Mouse (Mus musculus): ENCODE measurements around the gene Ano10. TPM values are rescaled to one million over a fixed set of nuclear protein-coding genes. Genes with fewer than 3 reads are reported as not detected.

The Ano10 gene
- polyA plus RNA-seq, 1 experiment from 2014 or later: 48.1 TPM

DNA sequence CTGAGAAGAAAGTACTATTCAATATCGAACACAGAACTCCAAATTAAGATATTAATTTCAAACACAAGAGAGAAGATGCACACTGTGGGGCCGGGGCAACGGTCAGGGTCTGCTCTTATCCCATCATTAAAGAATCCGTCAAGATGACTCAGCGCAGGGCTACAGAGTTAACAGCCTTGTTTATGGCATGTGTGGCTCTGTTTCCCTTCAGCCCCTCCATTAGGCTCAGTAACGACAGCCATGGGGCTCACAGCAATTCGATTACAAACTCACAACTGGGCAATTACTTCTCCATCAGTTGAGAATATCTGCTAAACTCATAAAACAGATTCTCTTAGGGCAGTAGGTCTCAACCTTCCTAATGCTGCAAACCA lies 60.3 kb downstream of the Ano10 start:
- no peak overlapping the region for H3K27ac ChIP-seq (ENCODE audit: low read depth, low read length)
- no peaks in the 10 kb centered on the region for H3K27me3 ChIP-seq (ENCODE audit: control insufficient read depth, insufficient read depth, low read length)
- no peak overlapping the region for H3K4me2 ChIP-seq (ENCODE audit: low read depth, low read length)
- no peak for ATAC-seq (ENCODE audit: low read depth)
- H3K36me3 ChIP-seq (ENCODE audit: control insufficient read depth, insufficient read depth, low read length): no peaks in the 10 kb centered on the region
- no peak overlapping the region for H3K4me3 ChIP-seq (ENCODE audit: low read depth, low read length)
- no peak overlapping the region for H3K9ac ChIP-seq (replicated peaks; ENCODE audit: low read depth, low read length)
- 35% methylated on average over 7 of the region's 7 CpGs for WGBS
- H3K4me1 ChIP-seq (ENCODE audit: control insufficient read depth, insufficient read depth, low read length): no peaks in the 10 kb centered on the region
- H3K9me3 ChIP-seq (ENCODE audit: control insufficient read depth, low read length): no peaks in the 10 kb centered on the region

GRCm38 (mm10) chr9:122233316-122233971 lies 60.8 kb downstream of the Ano10 start:
- no peak overlapping the region for H3K4me3 ChIP-seq (ENCODE audit: low read depth, low read length)
- H3K4me1 ChIP-seq (ENCODE audit: control insufficient read depth, insufficient read depth, low read length): no peaks in the 10 kb centered on the region
- no peak overlapping the region for H3K27ac ChIP-seq (ENCODE audit: low read depth, low read length)
- WGBS: 93% methylated on average over 8 of the region's 8 CpGs
- no peaks in the 10 kb centered on the region for H3K9me3 ChIP-seq (ENCODE audit: control insufficient read depth, low read length)
- H3K4me2 ChIP-seq (ENCODE audit: low read depth, low read length): no peak overlapping the region
- H3K27me3 ChIP-seq (ENCODE audit: control insufficient read depth, insufficient read depth, low read length): no peaks in the 10 kb centered on the region
- ATAC-seq (ENCODE audit: low read depth): no peak
- no peak overlapping the region for H3K9ac ChIP-seq (replicated peaks; ENCODE audit: low read depth, low read length)
- no peaks in the 10 kb centered on the region for H3K36me3 ChIP-seq (ENCODE audit: control insufficient read depth, insufficient read depth, low read length)

DNA sequence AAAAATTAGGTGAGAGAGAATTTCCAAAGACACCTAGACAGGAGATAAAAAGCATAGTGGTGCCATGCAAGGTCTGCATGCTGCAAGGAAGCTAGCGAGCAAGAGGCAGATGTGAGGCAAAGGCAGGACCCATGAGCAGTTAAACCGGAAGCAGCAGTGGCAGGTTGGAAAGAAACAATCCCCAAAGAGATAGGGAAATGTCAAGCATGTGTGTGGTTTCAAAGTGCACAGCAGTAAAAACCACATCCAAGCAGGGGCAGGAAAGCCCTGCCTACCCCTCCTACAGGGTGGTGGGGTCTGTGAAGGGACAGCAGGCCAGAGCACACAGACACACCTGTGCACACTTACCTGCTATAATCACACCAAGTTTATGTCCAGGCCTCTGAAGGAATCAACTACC lies 61.3 kb downstream of the Ano10 start:
- no peaks in the 10 kb centered on the region for H3K27me3 ChIP-seq (ENCODE audit: control insufficient read depth, insufficient read depth, low read length)
- H3K27ac ChIP-seq (ENCODE audit: low read depth, low read length): no peak overlapping the region
- no peak overlapping the region for H3K4me3 ChIP-seq (ENCODE audit: low read depth, low read length)
- H3K9ac ChIP-seq (replicated peaks; ENCODE audit: low read depth, low read length): no peak overlapping the region
- no peaks in the 10 kb centered on the region for H3K4me1 ChIP-seq (ENCODE audit: control insufficient read depth, insufficient read depth, low read length)
- H3K9me3 ChIP-seq (ENCODE audit: control insufficient read depth, low read length): no peaks in the 10 kb centered on the region
- 85% methylated on average over 2 of the region's 2 CpGs for WGBS
- ATAC-seq (ENCODE audit: low read depth): no peak
- no peaks in the 10 kb centered on the region for H3K36me3 ChIP-seq (ENCODE audit: control insufficient read depth, insufficient read depth, low read length)
- no peak overlapping the region for H3K4me2 ChIP-seq (ENCODE audit: low read depth, low read length)

DNA sequence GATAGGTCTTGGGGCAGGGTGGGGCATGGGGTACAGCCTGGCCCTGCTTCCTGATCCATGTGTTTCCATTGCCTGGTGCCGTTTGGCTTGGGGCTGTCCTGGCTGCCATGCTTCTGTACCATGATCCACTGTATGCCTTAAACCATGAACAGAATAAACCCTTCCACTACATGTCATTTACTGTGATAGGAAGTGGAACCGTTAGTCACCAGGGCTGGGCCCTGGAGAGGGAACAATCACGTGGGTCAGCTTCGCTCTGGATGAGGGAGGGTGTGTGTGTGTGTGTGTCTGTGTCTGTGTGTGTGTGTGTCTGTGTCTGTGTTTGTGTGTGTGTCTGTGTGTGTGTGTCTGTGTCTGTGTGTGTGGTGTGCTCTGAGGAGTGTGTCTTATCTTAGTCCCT lies 63.5 kb downstream of the Ano10 start:
- Histone ChIP-seq H3K27me3 (ENCODE audit: control insufficient read depth, insufficient read depth, low read length) (no peaks in the 10 kb centered on the region), H3K36me3 (ENCODE audit: control insufficient read depth, insufficient read depth, low read length) (no peaks in the 10 kb centered on the region), H3K9me3 (ENCODE audit: control insufficient read depth, low read length) (no peaks in the 10 kb centered on the region), H3K4me1 (ENCODE audit: control insufficient read depth, insufficient read depth, low read length) (0 out of 2 replicates have a peak, but pooled peaks cover 2% of the 10 kb centered on the region), H3K4me3 (ENCODE audit: low read depth, low read length) (no peak overlapping the region), H3K27ac (ENCODE audit: low read depth, low read length) (no peak overlapping the region), H3K9ac (replicated peaks; ENCODE audit: low read depth, low read length) (no peak overlapping the region), H3K4me2 (ENCODE audit: low read depth, low read length) (no peak overlapping the region)
- WGBS: 80% methylated on average over 4 of the region's 4 CpGs
- ATAC-seq (ENCODE audit: low read depth): no peak

DNA sequence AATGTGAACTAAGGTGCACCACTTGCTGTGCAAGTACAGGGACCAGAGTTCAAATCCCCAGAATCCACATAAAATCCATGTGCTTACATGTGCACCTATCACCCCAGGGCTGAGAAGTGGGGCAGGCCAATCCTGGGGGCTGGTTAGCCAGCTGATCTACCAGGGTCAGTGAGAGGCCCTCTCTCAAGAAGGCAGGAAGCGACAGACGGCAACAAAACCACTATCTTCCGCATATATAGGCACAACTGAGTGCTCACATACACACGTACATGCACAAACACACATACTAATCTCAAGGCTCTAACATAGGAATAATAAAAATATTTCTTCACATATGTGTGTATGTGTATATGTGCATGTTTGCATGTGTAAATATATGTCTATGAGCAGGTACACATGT lies 67.8 kb downstream of the Ano10 start:
- Histone ChIP-seq H3K9me3 (ENCODE audit: control insufficient read depth, low read length) (no peaks in the 10 kb centered on the region), H3K4me2 (ENCODE audit: low read depth, low read length) (no peak overlapping the region), H3K4me3 (ENCODE audit: low read depth, low read length) (no peak overlapping the region), H3K27ac (ENCODE audit: low read depth, low read length) (no peak overlapping the region), H3K9ac (replicated peaks; ENCODE audit: low read depth, low read length) (no peak overlapping the region), H3K27me3 (ENCODE audit: control insufficient read depth, insufficient read depth, low read length) (no peaks in the 10 kb centered on the region), H3K4me1 (ENCODE audit: control insufficient read depth, insufficient read depth, low read length) (peaks cover 9% of the 10 kb centered on the region; the same call in 1 of the 2 replicates), H3K36me3 (ENCODE audit: control insufficient read depth, insufficient read depth, low read length) (no peaks in the 10 kb centered on the region)
- no peak for ATAC-seq (ENCODE audit: low read depth)
- 98% methylated on average over 4 of the region's 4 CpGs for WGBS

- Histone ChIP-seq H3K9me3 (ENCODE audit: control insufficient read depth, low read length) (no peaks in the 10 kb centered on the region), H3K4me1 (ENCODE audit: control insufficient read depth, insufficient read depth, low read length) (peaks cover 9% of the 10 kb centered on the region; the same call in 1 of the 2 replicates), H3K4me2 (ENCODE audit: low read depth, low read length) (no peak overlapping the region), H3K9ac (replicated peaks; ENCODE audit: low read depth, low read length) (no peak overlapping the region), H3K27me3 (ENCODE audit: control insufficient read depth, insufficient read depth, low read length) (no peaks in the 10 kb centered on the region), H3K27ac (ENCODE audit: low read depth, low read length) (no peak overlapping the region), H3K36me3 (ENCODE audit: control insufficient read depth, insufficient read depth, low read length) (no peaks in the 10 kb centered on the region), H3K4me3 (ENCODE audit: low read depth, low read length) (no peak overlapping the region)
- ATAC-seq (ENCODE audit: low read depth): peak; percentile 38; the same call in 1 of the 2 replicates
- WGBS: 48% methylated on average over 7 of the region's 7 CpGs
Measured at GRCm38 (mm10) chr9:122225309-122225708, 68.9 kb downstream of the Ano10 start.

GRCm38 (mm10) chr9:122223005-122223404 lies 71.2 kb downstream of the Ano10 start:
- Histone ChIP-seq H3K9me3 (ENCODE audit: control insufficient read depth, low read length) (no peaks in the 10 kb centered on the region), H3K27ac (ENCODE audit: low read depth, low read length) (peak overlapping the region; percentile 35; the same call in 1 of the 2 replicates), H3K36me3 (ENCODE audit: control insufficient read depth, insufficient read depth, low read length) (no peaks in the 10 kb centered on the region), H3K4me3 (ENCODE audit: low read depth, low read length) (no peak overlapping the region), H3K4me2 (ENCODE audit: low read depth, low read length) (no peak overlapping the region), H3K9ac (replicated peaks; ENCODE audit: low read depth, low read length) (no peak overlapping the region), H3K27me3 (ENCODE audit: control insufficient read depth, insufficient read depth, low read length) (no peaks in the 10 kb centered on the region), H3K4me1 (ENCODE audit: control insufficient read depth, insufficient read depth, low read length) (peaks cover 9% of the 10 kb centered on the region; the same call in 1 of the 2 replicates)
- ATAC-seq (ENCODE audit: low read depth): peak; percentile 63
- 16% methylated on average over 8 of the region's 8 CpGs for WGBS

DNA sequence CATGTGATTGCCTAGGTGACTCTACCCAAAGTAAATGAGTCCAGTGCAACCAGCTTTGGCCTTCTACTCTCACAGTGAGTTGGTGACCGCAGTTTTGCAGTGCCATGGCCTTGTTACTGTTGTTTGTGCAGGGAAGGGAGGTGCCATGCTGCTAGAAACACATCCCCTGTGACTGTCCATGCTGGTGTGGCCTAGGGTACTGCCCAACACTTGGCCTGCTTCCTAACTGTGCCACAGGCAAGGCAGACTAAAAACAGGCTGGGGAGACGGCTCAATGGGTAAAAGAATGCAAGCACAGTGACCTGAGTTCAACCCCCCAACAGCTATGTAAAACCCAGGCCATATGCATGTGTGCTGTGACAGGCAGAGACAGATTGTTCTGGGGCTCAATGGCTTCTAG lies 74.3 kb downstream of the Ano10 start:
- no peak overlapping the region for H3K4me2 ChIP-seq (ENCODE audit: low read depth, low read length)
- H3K27me3 ChIP-seq (ENCODE audit: control insufficient read depth, insufficient read depth, low read length): no peaks in the 10 kb centered on the region
- H3K27ac ChIP-seq (ENCODE audit: low read depth, low read length): no peak overlapping the region
- no peak overlapping the region for H3K9ac ChIP-seq (replicated peaks; ENCODE audit: low read depth, low read length)
- H3K4me1 ChIP-seq (ENCODE audit: control insufficient read depth, insufficient read depth, low read length): peaks cover 5% of the 10 kb centered on the region; the same call in 1 of the 2 replicates
- no peak for ATAC-seq (ENCODE audit: low read depth)
- H3K36me3 ChIP-seq (ENCODE audit: control insufficient read depth, insufficient read depth, low read length): no peaks in the 10 kb centered on the region
- WGBS: 54% methylated on average over 2 of the region's 2 CpGs
- no peak overlapping the region for H3K4me3 ChIP-seq (ENCODE audit: low read depth, low read length)
- H3K9me3 ChIP-seq (ENCODE audit: control insufficient read depth, low read length): no peaks in the 10 kb centered on the region

GRCm38 (mm10) chr9:122216945-122217529 lies 77.2 kb downstream of the Ano10 start:
- Histone ChIP-seq H3K9me3 (ENCODE audit: control insufficient read depth, low read length) (no peaks in the 10 kb centered on the region), H3K27ac (ENCODE audit: low read depth, low read length) (no peak overlapping the region), H3K36me3 (ENCODE audit: control insufficient read depth, insufficient read depth, low read length) (no peaks in the 10 kb centered on the region), H3K27me3 (ENCODE audit: control insufficient read depth, insufficient read depth, low read length) (no peaks in the 10 kb centered on the region), H3K9ac (replicated peaks; ENCODE audit: low read depth, low read length) (no peak overlapping the region), H3K4me3 (ENCODE audit: low read depth, low read length) (no peak overlapping the region), H3K4me1 (ENCODE audit: control insufficient read depth, insufficient read depth, low read length) (no peaks in the 10 kb centered on the region), H3K4me2 (ENCODE audit: low read depth, low read length) (no peak overlapping the region)
- WGBS: 88% methylated on average over 7 of the region's 7 CpGs
- ATAC-seq (ENCODE audit: low read depth): no peak

All from neural tube, embryonic 14.5 days (tissue).